Mouse (Mus musculus) E14TG2a.4 (cell line): ENCODE measurements at regions not wholly inside any gene's neighbourhood (a gene's known extent, or its start where the extent isn't known, plus 50 kb on each side); places are given as distances from the start of the nearest gene placed in this dataset.

Experiments
- H3K27me3 ChIP-seq: 2 replicates; pipeline ENCODE4 v1.6.1; 2014; ENCODE audit warnings: low read length, control low read depth; ENCODE audit not compliant: insufficient read depth
- H3K36me3 ChIP-seq: 2 replicates; pipeline ENCODE4 v1.6.1; 2014; ENCODE audit warnings: low read length, control low read depth; ENCODE audit not compliant: insufficient read depth
- H3K4me1 ChIP-seq: replicated peaks from 2 replicates; pipeline ENCODE4 v1.6.1; 2014; ENCODE audit warnings: low read depth, low read length, control low read depth
- H3K4me3 ChIP-seq: replicated peaks from 2 replicates; pipeline ENCODE4 v1.5.1; 2014; ENCODE audit warnings: mild to moderate bottlenecking, low read length
- H3K9me3 ChIP-seq: 2 replicates; pipeline ENCODE4 v1.6.1; 2014; ENCODE audit warnings: low read length, control low read depth
- CTCF ChIP-seq: conservative IDR thresholded peaks from 2 replicates; pipeline ENCODE4 v1.5.1; 2014; ENCODE audit warnings: low read length
- NANOG ChIP-seq: IDR thresholded peaks from 2 replicates; pipeline ENCODE4 v1.6.1; 2014; ENCODE audit warnings: borderline replicate concordance, low read length, mixed read lengths
- POU5F1 ChIP-seq: IDR thresholded peaks from 2 replicates; pipeline ENCODE4 v1.6.1; 2014; ENCODE audit warnings: low read length, borderline replicate concordance

GRCm38 (mm10) chr15:63613120-63613519, 231.9 kb downstream of the Gsdmc2 start:
- Histone ChIP-seq H3K4me1 (no peaks in the 10 kb centered on the region), H3K4me3 (no peak overlapping the region), H3K36me3 (no peaks in the 10 kb centered on the region), H3K27me3 (no peaks in the 10 kb centered on the region), H3K9me3 (no peaks in the 10 kb centered on the region)
- TF ChIP-seq NANOG (no peak), POU5F1 (no peak), CTCF (no peak)

DNA sequence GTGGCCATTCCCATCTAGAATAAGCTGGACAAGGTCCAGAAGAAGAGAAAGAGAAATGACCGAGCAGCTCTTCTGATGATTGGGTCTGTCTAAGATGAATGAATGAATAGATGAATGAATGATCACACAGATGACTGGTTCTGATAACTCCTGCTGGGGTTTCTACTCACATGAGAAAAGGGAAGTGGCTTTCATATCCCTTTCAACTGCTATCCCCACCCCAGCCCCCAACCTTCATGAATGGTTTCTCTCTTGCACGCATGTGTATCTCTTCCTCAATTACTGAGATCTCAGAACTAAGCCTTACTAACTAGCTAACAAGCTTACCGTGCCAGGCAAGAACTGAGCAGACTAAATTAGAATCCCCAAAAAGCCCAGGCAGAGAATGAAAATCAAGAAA, 233.8 kb downstream of the Gsdmc2 start:
- no peaks in the 10 kb centered on the region for H3K9me3 ChIP-seq
- no peak for TF ChIP-seq POU5F1
- no peaks in the 10 kb centered on the region for H3K4me1 ChIP-seq
- no peak overlapping the region for H3K4me3 ChIP-seq
- no peaks in the 10 kb centered on the region for H3K27me3 ChIP-seq
- no peaks in the 10 kb centered on the region for H3K36me3 ChIP-seq

- TF ChIP-seq CTCF (no peak), POU5F1 (no peak), NANOG (no peak)
- H3K4me1 ChIP-seq = no peaks in the 10 kb centered on the region
- no peaks in the 10 kb centered on the region for H3K27me3 ChIP-seq
- H3K4me3 ChIP-seq = no peak overlapping the region
- no peaks in the 10 kb centered on the region for H3K9me3 ChIP-seq
- H3K36me3 ChIP-seq = no peaks in the 10 kb centered on the region
Measured at GRCm38 (mm10) chr15:63603100-63603714, 241.8 kb downstream of the Gsdmc2 start.

DNA sequence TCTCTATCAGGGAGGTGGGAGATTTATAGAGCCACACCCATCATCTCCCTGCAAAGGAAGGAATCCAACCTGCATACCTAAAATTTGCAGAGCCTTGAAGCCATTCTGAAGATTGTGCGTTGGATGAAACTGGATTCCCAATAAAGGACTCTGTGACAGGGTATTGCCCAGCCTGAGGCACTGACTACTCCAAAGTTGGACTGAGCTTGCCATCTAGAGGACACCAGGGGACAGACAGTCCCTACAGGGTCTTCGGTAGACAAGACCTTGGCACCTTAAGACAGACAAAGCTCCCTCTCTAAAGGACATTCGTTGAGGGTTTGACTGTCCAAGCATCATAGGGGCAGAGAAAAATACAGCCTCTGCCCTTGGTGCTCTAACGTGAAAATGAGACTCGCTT, 243.4 kb downstream of the Gsdmc2 start:
- no peaks in the 10 kb centered on the region for H3K4me1 ChIP-seq
- no peaks in the 10 kb centered on the region for H3K9me3 ChIP-seq
- no peaks in the 10 kb centered on the region for H3K27me3 ChIP-seq
- no peak overlapping the region for H3K4me3 ChIP-seq
- TF ChIP-seq POU5F1 = no peak
- no peak for TF ChIP-seq NANOG
- 0 out of 2 replicates have a peak, but pooled peaks have one; percentile 11 for TF ChIP-seq CTCF
- no peaks in the 10 kb centered on the region for H3K36me3 ChIP-seq

GRCm38 (mm10) chr15:63592758-63593463, 252.1 kb downstream of the Gsdmc2 start:
- no peak for TF ChIP-seq CTCF
- TF ChIP-seq POU5F1 = no peak
- TF ChIP-seq NANOG = no peak
- Histone ChIP-seq H3K4me1 (no peaks in the 10 kb centered on the region), H3K9me3 (no peaks in the 10 kb centered on the region), H3K27me3 (peaks cover 11% of the 10 kb centered on the region), H3K4me3 (no peak overlapping the region), H3K36me3 (no peaks in the 10 kb centered on the region)

- Histone ChIP-seq H3K4me1 (no peaks in the 10 kb centered on the region), H3K36me3 (no peaks in the 10 kb centered on the region), H3K27me3 (no peaks in the 10 kb centered on the region), H3K9me3 (peaks cover 7% of the 10 kb centered on the region; the same call in 1 of the 2 replicates), H3K4me3 (no peak overlapping the region)
- TF ChIP-seq NANOG = no peak
Measured at GRCm38 (mm10) chr15:63559293-63559692, 285.7 kb downstream of the Gsdmc2 start.

DNA sequence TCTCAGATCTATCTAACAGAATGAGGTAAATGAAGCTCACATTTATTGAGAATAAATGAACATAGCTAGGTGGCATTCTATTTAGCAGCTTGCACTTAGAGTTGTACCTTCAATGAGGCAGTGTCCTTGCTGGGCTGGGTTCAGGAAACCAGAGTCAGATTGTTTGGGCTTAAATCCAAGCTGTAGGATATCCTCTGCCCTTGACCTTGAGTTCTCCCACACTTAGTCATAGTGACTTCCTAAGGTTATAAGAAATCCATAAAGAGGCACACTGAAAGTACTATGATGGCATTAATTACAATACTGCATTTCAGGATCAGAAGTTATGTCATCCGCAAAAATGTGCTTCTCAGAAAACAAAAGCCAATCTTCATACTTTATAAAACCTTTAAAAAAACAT, 286.3 kb downstream of the Gsdmc2 start:
- no peak overlapping the region for H3K4me3 ChIP-seq
- H3K27me3 ChIP-seq = no peaks in the 10 kb centered on the region
- TF ChIP-seq NANOG (no peak), POU5F1 (no peak), CTCF (no peak)
- H3K4me1 ChIP-seq = no peaks in the 10 kb centered on the region
- H3K9me3 ChIP-seq = peaks cover 7% of the 10 kb centered on the region; the same call in 1 of the 2 replicates
- H3K36me3 ChIP-seq = no peaks in the 10 kb centered on the region

- peaks cover 7% of the 10 kb centered on the region; the same call in 1 of the 2 replicates for H3K9me3 ChIP-seq
- no peak overlapping the region for H3K4me3 ChIP-seq
- TF ChIP-seq NANOG (no peak), CTCF (no peak), POU5F1 (no peak)
Measured at GRCm38 (mm10) chr15:63557816-63558215, 287.2 kb downstream of the Gsdmc2 start.

DNA sequence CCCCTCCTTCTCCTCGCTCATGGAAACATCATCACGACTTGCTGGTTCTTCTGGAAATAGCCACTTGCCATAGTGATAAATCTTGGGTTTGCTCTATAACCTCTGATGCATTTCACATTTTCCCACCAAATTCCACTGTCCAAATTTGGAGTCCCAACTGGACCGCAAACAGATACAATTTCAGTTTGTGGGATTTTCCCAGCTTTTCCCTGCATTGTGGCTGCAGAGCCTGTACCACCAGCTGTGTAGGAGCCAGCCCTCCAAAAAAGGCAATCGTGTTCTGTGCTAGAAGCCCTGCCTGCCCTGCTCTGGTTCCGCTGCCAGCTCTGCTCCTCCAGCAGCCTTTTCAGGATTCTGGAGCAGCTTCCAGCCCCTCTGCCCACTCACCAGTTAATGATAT, 291.4 kb downstream of the Gsdmc2 start:
- no peak overlapping the region for H3K4me3 ChIP-seq
- H3K9me3 ChIP-seq = no peaks in the 10 kb centered on the region
- TF ChIP-seq POU5F1 = no peak
- no peak for TF ChIP-seq CTCF
- TF ChIP-seq NANOG = no peak

More at GRCm38 (mm10) chr15:63557816-63558215, 287.2 kb downstream of the Gsdmc2 start:
- Histone ChIP-seq H3K27me3 (no peaks in the 10 kb centered on the region), H3K4me1 (no peaks in the 10 kb centered on the region), H3K36me3 (no peaks in the 10 kb centered on the region)

More for the DNA sequence above, 291.4 kb downstream of the Gsdmc2 start:
- Histone ChIP-seq H3K4me1 (no peaks in the 10 kb centered on the region), H3K27me3 (no peaks in the 10 kb centered on the region), H3K36me3 (no peaks in the 10 kb centered on the region)
